Mouse (Mus musculus): Measurements from ENCODE around the gene Pde4dip.
A peak's percentile ranks its signal among the peaks of the same experiment; 100 is the strongest.

The Pde4dip gene

DNA sequence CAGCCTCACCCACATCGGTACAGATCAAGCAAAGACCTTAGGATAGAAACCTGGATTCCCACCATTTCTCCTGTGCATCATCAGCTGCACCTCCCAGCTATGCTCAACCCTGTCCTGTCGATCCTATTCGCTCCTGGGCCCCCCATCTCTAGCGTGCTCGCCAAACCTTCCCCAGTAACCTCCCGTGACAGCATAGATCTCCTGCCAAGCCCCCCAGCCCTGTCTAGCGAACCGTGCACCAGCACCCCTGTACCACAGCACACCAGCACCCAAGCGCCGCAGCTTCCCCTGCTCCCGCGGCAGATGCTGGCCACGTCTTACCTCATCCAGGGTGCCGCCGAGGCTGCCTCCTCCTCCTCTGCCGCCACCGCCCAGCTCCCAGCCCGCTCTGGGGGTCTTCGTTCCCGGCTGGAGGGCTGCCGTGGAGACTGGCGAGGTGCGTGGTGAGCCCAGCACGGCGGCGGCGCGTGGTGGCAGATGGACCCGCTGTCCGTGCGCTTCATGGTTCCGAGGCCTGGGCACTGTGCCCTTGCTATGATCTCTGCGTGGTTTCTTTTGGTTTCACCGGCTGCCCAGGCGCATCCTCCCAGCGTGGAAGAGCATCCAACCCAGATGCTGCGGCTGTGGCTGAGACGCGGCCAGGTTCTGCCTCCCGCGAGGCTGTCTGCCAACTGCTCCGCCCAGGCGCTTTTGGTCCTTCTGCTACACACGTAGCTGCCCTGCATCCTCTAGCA, at the start of gene Pde4dip:
Pde4dip (minus strand) TSS at position 540 of the 734 bp plus-strand sequence.
- no peak for DNase-seq (ENCODE audit: low spot score)

DNA sequence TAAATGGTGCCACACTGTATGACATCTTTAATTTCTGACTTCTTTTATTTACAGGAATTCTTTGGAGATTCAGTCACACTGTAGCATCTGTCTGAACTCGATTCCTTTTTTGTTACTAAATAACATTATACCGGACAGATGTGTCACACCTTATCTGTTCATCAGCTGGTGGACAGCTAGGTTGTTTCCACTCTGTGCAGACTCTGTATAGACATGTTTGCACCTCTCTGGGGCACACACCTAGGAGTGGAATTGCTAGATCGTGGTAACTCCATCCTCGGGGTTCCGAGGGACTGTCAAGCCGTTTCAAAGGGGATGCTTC, 49.4 kb upstream of the Pde4dip start:
- no peak for DNase-seq (ENCODE audit: low spot score)

DNA sequence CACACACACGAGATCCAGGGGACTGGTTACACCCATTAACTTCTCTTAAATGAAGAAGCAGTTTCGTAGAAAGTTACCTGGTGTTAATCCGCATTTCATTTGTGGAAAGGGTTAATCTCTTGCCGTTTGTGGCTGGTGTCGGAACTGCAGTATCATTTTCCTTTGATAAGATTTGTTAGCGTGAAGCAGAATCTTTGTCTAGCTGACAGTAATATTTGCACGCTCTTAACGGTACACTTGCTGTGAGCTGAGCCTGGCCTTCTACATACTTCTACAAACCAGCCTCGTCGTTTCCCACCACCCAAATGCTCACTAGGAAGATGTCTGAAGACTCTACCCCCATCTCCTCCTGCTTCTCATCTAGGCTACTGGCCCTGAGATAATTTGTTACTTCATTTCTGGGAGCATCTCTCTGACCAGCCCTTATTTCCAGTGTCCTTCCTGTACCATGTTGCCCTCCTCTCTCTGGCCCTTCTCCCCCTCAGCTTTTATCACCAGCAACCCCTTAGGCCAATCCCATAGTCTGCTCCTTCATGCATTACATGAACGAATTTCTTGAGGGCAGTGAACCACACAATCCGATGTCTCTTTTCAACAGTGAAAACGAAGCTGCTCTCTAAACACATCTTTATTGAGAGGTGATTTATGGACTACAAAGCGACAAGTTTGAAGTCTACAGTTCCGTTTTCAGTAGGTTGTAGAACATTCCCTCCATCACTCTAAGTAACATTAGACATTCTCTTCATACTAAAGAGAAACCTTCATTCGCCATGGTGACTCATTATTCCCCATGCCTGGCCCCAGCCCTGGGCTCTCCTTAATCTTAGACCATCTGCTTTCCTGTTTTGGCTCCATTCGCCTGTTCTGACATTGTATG, 48.8 kb upstream of the Pde4dip start:
- DNase-seq (ENCODE audit: low spot score) = no peak

DNA sequence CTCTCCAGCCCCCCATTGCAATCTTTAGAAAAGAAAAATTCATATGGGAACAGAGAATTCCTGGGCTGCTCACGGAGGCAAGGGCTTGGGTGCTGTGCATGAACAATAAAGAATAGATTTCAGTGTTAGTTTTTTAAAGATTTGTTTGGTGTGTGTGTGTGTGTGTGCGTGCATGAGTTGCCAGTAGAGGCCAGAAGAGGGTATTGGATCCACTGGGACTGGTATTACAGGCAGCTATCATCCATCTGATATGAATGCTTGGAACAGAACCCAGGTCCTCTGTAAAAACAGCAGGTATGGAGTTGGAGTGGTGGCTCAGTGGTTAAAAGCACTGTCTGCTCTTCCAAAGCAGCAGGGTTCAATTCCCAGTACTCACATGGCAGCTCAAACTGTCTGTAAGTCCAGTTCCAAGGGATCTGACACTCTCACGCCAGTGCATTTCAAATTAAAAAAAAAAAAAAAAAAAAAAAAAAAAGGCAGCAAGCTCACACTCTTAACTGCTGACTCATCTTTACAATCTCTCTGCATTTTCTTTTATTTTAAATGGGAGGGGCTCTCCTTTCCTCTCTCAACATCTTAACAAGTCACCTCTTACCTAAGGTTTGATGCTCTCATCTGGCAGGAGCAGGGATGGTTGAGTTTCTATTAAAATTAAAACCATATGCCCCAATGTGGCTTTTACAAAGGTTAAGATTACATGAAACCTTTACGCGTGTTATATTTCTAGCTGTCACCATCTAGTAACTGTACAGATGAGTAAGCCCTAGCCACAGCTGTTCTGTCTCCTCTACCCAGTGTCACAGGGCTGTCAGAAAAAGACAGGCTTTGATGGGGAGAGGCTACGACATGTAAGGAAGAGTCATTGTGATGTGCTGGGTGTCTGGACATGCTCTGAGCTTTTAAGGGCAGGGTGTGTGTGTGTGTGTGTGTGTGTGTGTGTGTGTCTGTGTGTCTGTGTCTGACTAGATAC, 46.1 kb upstream of the Pde4dip start:
- DNase-seq (ENCODE audit: low spot score) = no peak

DNA sequence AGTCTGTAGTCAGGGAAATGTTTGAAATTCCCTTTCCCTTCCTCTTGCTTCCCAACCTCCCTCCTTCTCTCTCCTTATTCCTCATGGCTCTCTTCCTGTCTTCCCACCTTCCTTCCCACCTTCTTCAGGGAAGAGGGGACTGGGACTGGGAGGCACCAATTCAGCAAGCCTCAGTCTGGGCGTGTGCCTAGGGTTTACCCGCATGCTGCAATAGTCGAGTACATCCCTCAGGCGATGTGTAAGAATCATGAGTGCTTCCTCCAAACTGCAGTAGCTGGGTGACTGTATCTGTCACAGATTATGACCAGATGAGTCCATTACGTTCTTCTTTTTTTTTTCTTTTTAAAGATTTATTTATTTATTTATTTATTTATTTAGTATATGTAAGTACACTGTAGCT, 45.3 kb upstream of the Pde4dip start:
- no peak for DNase-seq (ENCODE audit: low spot score)

DNA sequence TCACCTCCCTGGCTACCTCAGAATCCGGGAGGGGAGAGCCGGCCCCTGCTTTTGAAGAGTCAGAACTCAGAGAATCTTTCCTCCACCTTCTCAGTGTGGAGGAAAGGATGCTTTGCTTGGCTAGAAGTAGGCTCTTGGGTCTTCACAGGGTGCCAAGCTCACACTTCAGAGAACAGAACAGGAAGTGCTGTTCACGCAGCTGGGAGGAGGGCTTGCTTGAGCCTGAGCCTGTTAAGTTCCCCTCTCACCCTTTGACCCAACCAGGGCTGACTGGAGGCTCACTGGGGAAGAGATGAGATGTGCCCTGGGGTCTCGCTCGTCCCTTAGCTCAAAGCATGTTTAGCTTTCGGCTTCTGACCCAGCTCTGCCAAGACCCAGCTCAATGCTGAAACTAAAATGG, 44.7 kb upstream of the Pde4dip start:
- DNase-seq (ENCODE audit: low spot score) = no peak

DNA sequence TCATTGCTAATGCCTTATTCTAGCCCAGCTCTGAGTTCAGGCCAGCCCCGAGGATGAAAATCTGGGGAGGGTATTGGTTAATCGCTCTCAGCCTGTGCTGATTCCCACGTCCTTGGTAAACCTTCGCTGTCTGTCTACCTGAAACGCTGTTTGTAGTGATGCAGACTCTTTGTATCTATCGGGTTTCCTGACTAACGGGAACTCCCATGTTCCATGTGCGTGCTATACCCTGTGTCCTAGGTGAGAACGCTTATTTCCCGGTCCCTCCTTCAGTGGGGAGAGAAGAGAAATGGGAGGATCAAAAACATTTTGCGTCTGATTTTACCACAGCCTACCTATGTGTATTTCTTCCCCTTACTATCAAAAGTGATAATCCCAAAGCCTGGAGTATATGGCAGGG, 44.3 kb upstream of the Pde4dip start:
- DNase-seq (ENCODE audit: low spot score) = no peak

DNA sequence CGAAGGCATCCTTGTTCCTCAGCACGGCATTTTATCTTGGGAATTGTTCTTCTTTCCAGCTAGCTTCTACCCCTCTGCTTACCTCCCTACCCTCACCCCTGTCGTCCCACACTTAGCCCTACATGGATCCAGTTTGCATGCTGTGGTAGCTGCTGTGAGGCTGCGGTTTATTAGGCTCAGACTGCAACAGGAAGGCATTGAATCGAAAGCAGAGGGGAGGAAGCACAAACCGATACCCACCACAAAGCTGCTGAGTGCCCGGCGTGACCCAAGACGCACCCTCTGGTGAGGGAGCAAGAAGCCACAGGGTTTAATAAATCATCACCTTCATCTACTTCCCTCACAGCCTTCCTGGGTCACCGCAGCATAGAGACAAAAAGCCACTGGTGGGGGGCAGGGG, 43.6 kb upstream of the Pde4dip start:
- DNase-seq (ENCODE audit: low spot score) = no peak

DNA sequence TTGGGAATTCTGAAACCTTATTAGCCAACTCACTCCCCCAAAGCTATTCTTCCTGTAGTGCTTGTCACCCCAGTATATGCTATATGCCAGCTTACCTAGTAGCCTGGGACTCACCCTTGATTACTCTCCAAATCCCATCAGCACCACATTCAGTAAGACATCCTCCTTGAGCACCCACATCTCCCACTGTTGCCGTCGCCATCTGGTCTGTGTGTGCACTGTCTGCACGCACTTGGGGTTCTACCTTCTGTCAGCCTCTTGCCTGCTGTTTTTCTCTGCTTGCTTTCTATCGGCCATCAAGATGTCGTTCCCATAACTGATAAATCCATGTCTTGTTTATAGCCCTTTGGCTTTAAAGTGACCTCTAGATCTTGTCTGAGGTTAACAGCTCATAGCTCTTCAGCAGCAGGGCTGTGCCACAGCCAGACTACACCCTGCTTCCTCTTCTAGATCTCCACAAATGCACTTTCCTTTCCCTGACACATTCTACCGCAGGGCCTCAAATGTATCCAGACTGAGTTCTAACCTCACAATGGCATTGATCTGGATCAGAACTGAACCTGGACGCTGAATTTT, 42.9 kb upstream of the Pde4dip start:
- DNase-seq (ENCODE audit: low spot score) = no peak

DNA sequence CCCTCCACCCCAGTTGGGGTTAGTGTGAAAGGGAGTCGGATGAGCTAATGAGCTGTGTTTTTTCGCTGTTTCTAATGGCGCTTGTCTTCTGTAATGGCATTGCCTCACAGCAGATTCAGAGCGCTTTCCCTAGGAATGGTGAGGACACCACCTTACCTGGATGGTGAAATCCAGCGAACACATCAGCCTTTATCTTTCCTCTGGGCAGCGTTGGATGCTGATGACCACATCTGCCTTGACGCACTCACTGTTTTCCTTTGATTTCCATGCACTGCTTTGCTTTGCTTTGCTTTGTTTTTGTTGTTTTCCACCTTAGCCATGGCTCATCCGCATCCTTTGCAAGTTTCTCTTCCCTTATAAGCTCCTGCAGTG, 42.3 kb upstream of the Pde4dip start:
- DNase-seq (ENCODE audit: low spot score) = no peak

DNA sequence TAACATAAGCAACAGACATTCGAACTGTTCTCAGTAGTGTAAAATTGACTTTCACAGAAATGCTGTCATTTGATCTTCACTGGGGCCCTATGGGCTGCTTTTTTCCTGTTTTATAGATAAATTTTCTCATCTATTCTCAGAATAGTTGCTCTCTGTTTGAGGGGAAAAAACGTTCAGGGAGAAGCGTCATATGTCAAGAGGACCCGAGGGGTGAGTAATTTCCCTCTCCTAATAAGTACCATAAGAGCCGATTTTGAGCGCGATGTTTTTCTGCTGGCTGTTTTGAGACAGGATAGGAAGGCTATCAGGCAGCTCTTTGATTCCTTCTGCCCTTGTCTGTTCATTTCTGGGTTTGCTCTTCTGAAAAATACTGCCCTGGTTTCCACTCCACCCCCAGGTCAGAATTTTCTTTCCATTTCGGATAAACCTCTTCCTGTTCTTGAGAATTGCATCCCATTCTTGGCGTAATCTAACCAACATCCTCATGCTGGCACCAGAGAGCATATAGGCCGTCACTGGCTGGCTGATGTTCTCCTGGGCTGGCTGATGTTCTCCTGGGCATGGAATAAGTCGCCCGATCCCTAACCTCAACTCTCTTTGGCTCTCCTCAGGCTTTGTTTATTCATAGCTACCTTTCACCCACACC, 41.8 kb upstream of the Pde4dip start:
- peak; percentile 58 for DNase-seq (ENCODE audit: low spot score)

DNA sequence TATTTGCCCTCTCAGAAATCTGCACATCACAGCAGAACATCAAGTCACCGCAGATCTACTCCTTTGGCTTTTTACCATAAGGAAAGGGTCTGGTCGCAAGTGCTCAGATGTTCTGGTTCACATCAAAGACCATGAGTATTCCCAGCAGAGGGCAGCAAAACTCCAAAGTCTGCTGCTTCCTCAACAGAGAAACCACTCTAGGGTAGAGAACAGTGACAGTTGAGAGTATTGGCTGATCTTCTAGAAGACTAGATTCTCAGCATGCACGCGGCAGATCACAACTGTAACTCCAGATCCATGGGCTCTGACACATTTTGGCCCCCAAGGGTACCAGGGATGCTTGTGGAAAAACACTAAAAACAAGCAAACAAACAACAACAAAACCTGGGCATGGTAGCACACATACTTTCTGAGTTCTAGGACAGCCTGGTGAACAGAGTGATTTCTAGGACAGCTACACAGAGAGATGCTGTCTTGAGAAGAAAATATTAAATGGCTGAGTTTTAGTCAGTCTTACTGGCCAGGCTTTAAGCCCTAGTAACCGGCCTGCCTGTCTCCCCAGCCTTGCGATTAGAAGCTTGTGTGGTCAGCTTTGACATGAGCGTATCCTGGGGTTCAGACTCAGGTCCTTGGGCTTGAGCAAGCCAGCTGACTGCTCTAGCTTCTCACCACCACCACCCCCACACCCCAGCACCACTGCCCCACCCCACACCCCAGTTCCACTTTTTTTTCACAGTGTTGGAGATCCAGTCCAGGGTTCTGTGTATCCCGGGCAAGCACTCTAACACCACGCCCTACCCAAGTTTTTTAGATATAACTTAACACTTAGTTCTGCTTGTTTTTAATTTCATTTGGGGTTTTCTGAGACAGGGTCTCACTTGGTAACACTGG, 40.7 kb upstream of the Pde4dip start:
- peak; percentile 94 for DNase-seq (ENCODE audit: low spot score)

DNA sequence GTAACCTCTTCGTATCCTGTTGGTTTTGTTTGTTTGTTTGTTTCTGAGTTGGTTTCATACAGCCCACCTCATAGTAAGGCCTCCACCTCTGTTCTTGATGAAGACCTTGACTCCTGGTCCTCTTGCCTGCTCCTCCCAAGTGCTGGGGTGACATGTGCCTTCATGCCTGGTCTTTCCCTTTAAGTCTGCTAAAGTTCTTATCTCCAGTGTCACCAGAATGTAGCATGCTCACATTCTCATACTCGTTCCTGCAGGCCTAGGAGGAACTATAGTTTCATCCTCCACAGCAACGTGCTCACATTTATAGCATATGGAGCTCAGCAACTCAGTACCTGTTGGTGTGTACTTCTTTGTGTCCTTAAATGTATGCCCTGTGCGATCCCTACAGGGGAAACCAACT, 38.8 kb upstream of the Pde4dip start:
- no peak for DNase-seq (ENCODE audit: low spot score)

DNA sequence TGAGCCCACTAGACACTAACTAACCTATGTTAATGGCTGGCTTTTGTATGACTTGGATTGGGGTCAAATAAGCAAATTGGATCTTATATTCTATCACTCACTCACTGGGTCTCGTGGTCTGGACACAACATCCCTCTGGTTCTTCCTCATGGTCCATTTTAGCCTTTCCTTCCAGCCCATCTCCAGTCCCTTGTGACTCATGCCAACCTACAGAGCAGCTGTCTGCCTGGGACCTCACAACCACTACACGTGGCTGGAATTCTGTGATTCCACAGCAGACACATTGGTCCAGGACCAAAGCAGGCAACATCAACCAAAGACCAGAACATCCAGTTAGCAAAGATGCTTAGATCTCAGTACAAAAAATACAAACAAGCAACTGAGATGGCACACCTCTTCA, 36.7 kb upstream of the Pde4dip start:
- no peak for DNase-seq (ENCODE audit: low spot score)

DNA sequence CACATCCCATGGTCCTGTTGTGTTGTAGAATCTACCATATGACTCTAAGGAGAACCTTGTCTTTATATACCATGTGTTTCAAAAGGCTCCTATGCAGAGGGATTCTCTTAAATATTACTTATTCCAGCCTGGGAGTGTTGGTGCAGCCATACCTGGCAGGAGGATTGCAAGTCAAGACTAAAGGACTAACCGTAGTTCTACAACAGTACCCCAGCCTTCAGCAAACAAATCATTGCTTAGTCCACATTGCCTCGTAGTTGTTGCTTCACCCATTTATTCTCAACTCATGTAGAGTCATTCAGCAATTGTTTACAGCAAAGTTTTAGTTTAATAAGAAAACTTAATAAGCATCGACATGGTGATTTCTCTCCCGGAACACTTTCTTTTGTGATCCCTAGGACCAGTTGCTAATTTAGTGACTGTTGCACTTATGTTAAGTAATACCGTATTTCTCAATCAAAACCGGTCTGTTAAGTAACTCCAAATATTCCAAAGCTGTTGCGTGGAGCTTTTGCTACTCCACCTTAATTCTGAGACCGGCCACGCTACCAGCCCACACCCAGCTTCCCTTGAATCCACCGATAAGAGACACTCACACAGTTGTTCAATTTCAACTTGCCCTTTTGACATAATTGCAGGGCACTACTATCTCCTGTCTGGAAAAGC, 30.5 kb upstream of the Pde4dip start:
- peak; percentile 36 for DNase-seq (ENCODE audit: low spot score)

DNA sequence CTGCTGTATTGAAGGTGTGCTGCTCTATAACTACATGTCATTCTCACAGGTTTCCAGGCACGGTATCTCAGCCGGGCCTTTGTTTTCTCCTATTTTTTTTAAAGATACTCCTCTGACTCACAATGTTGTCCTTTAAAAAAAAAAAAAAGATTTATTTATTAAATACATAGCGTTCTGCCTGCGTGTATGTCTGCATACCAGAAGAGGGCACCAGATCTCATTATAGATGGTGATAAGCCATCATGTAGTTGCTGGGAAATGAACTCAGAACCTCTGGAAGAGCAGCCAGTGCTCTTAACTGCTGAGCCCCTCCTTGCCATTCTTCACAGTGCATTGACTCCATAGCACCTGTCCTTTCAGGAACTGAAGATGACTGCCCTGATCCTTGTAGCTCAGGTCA, 26.6 kb upstream of the Pde4dip start:
- DNase-seq (ENCODE audit: low spot score) = peak; percentile 22

DNA sequence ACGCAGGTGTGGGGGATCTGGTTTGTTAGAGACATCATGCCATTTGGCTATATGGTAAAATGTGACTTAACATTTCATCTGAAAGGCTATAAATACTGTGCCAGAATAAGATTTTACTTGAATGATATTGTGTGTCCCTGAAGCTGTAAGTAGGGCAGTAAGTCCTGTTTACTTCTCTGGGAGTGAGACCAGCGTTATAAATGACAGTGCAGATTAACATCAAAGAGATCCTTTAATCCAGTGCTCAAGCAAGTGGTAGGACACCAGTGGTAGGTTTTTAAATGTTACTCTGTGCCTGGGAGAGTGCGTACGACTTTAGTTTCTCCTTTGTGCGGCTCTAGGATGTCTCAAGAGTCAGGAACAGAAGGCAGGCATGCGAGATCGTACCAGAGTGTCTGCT, 22.6 kb upstream of the Pde4dip start:
- DNase-seq (ENCODE audit: low spot score) = no peak

DNA sequence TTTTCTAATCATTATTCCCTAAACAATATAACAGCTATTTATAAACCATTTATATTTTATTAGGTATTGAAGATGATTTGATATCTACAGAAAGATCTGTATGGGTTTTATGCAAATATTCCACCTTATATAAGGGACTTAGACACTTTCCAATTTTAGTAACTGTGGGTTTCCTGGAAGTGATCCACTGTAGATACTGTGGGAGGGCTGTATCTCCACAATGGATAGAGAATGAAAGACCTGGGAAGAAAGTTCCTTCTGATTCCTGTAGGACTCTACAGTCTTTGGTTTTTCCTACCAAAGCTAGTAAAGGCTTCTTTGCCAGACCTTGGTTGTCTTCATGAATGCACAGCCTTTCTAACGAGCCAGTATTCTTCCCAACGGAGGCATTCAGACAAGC, 21.2 kb upstream of the Pde4dip start:
- DNase-seq (ENCODE audit: low spot score) = no peak

DNA sequence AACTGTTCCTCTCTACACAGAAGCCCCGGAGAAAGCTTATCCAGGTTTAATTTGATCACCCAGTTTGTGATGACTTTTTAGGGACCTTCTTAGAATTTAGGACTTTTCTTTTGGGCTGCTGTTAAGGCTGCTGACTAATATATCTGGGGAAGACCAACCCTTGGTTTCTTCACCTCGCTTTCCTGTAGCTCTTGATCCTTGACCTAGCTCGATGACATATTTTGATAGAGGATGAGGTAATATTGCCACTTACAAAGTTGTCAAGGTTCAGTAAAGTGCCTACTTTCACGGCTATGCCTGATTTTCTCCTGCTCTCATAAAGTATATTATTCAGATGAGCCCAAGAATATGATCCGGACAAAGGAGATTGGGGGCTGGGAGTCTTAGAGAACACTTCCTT, 13.1 kb upstream of the Pde4dip start:
- DNase-seq (ENCODE audit: low spot score) = peak; percentile 21
